Mouse (Mus musculus) left cerebral cortex, postnatal 36 days (tissue): ENCODE data around the gene Dctn1. TPM values are rescaled to one million over a fixed set of nuclear protein-coding genes. Genes with fewer than 3 reads are reported as not detected.
A peak's percentile ranks its signal among the peaks of the same experiment; 100 is the strongest.

Experiments used
- DNase-seq, 2 experiments: peaks; one replicate each; pipeline ENCODE4 v3.0.0; 2021 to 2022; ENCODE audit warnings: low spot score in 2 of 2, mixed read lengths in 1 of 2
- intact Hi-C: fragments of 180-260 bp; cut with DNase I; formaldehyde crosslinking; loops from one replicate; pipeline ENCODE4 v1.15.1; 2025
- total RNA-seq, 2 experiments: library from RNA; stranded (reverse); gene quantifications; 2 replicates each; pipeline ENCODE4 v1.2.3; 2021

Dctn1 gene
- total RNA-seq, 2 experiments from 2014 or later, result 373 to 386 TPM

- intact Hi-C loops, result no loop called here
- DNase-seq, result no peak
Observed at GRCm38 (mm10) chr6:83205851-83206250, 40.1 kb downstream of the Dctn1 start.

DNA sequence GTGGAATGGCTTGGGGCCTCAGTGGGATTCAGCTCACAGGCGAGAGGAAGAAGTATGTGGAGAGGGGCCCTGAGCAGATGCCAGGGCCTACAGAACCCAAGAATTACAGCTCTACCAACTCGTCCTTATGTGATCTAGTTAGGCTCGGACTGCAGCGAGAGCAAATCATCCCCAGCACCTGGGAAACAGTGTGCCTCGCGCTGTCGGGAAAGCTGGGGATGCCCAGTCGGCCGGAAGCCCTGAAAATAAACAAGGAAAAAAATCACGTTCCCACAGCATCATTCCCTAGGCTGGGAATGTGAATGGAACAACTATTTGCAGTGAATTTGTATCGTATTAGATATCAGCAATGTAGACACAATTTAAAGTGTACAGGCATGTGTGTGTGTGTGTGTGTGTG lies 40.6 kb downstream of the Dctn1 start:
- no peak for DNase-seq
- intact Hi-C loops, result no loop called here

DNA sequence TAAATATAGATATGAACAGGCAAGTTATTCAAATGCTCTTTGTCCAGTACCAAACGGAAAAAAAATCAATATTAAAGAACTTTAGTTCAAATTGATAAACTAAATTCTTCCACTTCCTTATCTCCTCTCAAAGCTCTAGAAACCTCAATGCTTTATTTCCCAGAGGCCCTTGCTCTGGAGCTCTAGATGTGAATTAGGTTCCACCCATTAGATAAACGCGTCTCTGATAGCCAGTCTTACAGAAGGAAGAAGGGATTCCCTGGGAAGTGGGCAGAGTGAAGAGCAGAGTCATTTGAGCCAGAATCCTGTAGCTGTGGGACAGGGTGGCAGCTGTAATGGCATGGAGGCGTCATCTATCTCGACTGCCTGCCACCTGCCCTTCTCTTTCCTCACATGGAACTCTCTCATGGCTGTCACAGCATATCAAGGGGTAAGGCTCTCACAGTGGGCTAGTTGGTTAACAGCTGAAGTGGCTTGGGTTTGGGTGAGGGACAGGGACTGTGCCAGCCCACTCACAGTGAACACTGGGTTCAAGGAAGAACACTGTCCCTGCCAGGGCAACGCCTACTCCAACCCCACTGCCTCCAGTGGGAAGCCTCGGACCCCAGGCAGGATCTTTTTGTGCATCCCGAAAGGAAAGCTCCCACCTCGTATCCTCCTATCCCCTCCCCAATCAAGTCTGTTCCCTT lies 41.8 kb downstream of the Dctn1 start:
- no peak for DNase-seq
- intact Hi-C loops, result no loop called here

GRCm38 (mm10) chr6:83208050-83208400 lies 42.3 kb downstream of the Dctn1 start:
- intact Hi-C loops, result no loop called here
- DNase-seq, result no peak

DNA sequence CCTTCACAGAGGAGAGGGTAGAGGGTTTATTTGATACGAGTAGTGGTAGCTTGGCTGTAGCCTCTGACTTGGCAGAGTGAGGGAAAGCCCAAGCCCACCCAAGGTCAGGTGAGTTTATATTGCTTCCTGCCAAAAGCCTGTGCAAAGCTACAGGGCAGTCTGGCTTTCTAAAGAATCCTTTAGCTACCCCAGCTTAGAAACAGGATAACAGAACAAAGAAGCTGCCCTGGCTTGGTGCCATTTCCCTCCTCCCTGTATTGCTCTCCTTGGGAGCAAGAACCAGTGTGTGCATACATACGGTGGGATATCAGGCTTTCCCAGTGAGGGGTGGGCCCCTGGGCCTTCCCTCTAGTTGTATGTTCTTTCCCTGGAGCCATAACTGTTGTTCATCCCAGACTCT lies 44.8 kb downstream of the Dctn1 start:
- intact Hi-C loops, result loop anchor here (5.0 kb wide), 2 partner anchors 67 to 117 kb away; partner anchors contain the start of genes Mob1a and Mthfd2
- DNase-seq, result no peak

- intact Hi-C loops, result loop anchor here (5.0 kb wide), 2 partner anchors 66 to 116 kb away; partner anchors contain the start of genes Mob1a and Mthfd2
- DNase-seq, result no peak
Observed at GRCm38 (mm10) chr6:83211526-83211925, 45.8 kb downstream of the Dctn1 start.

DNA sequence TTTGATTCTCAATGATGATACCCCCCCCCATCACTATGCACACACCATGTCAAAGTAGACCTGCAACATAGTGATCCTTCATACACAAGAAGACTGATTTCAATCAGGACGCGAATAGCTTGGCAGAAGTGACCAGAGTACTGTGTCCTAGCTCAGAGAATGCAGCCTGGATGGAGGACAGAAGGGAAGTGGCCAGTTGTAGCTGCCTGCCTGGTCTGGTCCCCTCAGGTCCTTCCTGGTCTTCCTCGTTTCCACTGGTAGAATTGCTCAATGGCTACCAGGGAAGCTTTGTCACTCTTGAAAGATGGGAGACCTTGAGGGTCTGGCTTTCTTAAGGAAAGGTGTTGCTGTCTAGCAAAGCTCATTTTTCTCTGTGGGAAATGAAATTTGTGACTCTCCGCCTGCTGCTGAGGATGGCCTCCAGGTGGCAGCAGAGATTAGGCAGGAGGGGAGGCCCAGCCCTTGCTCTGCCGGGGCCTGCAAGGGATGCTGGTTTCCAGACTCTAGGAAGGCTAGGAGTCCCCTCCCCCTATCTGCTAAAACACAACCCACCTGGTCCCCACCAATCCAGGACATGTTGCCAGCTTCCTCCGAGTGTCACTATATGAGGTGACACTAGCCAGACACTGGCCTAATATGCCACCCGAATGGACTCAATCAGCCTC lies 49.4 kb downstream of the Dctn1 start:
- peak; percentile 66 to 71 for DNase-seq
- intact Hi-C loops, result loop anchor here (2.0 kb wide), 1 partner anchor 50 kb away; no protein-coding TSS in a partner anchor

DNA sequence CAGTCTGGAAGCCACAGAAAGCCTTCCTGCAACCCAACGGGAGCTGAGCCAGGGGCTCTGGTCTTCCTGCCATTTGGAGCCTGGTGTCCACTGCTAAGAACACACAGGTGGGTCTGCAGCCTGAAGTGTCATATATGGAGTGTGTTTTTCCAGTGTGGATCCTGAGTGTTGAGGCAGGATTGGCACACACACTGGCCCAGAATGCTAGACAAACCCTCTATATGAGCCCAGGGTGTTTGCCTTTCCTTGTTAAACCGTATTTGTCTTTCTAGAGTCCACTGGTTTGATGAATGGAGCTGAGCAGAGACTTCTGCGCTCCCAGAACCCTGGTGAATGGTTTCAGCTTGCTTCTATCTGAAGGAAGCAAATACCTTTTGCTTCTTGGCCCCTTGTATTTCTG lies 54.1 kb downstream of the Dctn1 start, which contains the start of gene Slc4a5:
Gene Slc4a5, plus strand, starts transcription at position 15 of the 400 bp plus-strand sequence.
- DNase-seq, result no peak
- intact Hi-C loops, result loop anchor here (10.0 kb wide), 1 partner anchor 465 kb away; no protein-coding TSS in a partner anchor

GRCm38 (mm10) chr6:83231486-83231885 lies 65.8 kb downstream of the Dctn1 start:
- intact Hi-C loops, result no loop called here
- DNase-seq, result no peak

DNA sequence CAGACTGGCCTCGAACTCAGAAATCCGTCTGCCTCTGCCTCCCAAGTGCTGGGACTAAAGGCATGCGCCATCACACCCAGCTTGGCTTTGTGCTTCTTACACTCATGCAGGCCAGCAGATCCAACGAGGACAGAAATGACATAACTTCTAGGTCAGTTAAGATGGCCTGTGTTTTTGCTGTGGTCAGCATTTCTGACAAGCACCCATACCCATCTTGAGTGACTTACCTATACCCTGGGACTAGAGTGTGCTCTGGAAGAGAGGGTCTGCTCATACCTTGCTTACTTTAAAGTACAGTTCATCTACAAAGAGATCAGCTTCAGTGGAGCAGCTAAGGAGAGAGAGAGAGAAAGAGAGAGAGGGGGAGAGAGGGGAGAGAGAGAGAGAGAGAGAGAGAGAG lies 67.6 kb downstream of the Dctn1 start:
- intact Hi-C loops, result no loop called here
- DNase-seq, result no peak

- intact Hi-C loops, result no loop called here
- DNase-seq, result no peak
Observed at GRCm38 (mm10) chr6:83234280-83234741, 68.6 kb downstream of the Dctn1 start.

DNA sequence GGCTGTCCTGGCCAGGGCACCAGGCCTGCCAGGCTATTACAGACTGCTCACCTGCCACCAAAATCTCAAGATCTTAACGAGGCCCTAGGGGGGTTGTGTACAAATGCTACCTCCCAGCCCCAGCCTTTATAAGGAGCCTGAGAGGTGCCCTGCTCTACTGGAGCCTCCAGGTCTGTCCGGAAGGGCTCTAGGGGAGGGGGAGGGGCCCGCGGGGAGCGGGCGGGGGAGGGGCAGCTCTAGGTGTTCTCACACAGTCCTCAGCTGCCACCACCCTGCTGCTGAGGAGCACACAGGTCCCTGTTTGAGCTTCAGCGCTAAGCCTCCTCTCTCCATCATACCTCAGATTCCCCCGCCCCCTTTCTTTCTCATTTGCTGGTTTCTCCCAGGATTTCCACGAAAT lies 71.4 kb downstream of the Dctn1 start:
- no peak for DNase-seq
- intact Hi-C loops, result no loop called here

GRCm38 (mm10) chr6:83244422-83245061 lies 78.8 kb downstream of the Dctn1 start:
- intact Hi-C loops, result no loop called here
- no peak for DNase-seq

DNA sequence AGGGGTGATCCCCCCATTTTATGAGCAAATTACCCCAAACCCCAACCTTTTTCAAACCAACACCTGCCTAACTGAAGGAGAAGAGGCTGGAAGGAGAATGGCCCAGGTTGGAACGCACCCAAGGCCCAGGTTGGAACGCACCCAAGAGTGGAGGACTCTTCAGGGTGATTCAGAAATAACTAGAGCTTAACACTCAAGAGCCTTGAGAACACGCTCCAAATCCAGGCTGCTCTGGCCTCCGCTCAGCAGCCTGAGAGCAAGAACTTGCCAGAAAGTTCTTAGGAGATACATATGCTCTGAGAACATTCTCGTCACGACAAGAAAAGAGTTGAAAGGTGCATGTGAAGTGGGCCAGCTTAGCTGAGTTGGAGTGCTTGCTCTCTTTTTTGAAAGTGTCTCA lies 79.4 kb downstream of the Dctn1 start:
- DNase-seq, result peak; percentile 34 to 36
- intact Hi-C loops, result no loop called here

DNA sequence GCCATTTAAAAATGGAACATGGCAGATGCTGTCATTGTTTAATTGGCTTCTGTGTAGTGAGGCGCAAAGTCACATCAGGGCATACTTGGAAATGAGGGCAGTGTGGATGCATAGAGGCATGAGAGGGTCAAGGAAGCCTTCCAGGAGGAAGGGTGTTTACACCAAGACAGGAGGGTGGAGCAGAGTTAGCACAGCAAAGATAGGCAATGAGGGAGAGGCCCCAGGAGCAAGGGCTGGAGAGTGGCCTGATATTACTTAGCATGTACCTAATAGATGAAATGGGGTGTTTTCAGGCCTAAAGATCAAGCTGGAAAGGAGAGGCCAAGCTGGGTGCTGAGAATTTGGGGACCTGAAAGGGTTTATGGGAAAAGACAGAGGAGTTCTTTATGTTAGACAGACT lies 80.3 kb downstream of the Dctn1 start:
- no peak for DNase-seq
- intact Hi-C loops, result no loop called here

GRCm38 (mm10) chr6:83246750-83247149 lies 81.0 kb downstream of the Dctn1 start:
- DNase-seq, result no peak
- intact Hi-C loops, result no loop called here

- intact Hi-C loops, result no loop called here
- DNase-seq, result no peak
Observed at GRCm38 (mm10) chr6:83247153-83247552, 81.4 kb downstream of the Dctn1 start.
